Mouse (Mus musculus) megakaryocyte-erythroid progenitor cell, adult 5-6 weeks (primary cell): ENCODE data around the gene Rtn4ip1. TPM values are rescaled to one million over a fixed set of nuclear protein-coding genes. Genes with fewer than 3 reads are reported as not detected.

ENCODE experiments used
- ATAC-seq: replicated peaks from 2 replicates; pipeline ENCODE4 v1.8.0; 2016; ENCODE audit warnings: mild to moderate bottlenecking, inconsistent platforms; ENCODE audit not compliant: severe bottlenecking, poor library complexity, low FRiP score, low TSS enrichment
- total RNA-seq, 2 experiments: library from RNA; stranded (forward) in 1 of 2; stranded (reverse) in 1 of 2; fragments of 200-1000, 215-1000 nt in 1 of 2; fragments of >200 nt in 1 of 2; fragmentation: Nextera tagmentation in 1 of 2; gene quantifications; 2 replicates each; pipeline ENCODE4 v1.2.3; 2014 to 2017

Gene Rtn4ip1
- total RNA-seq, 2 experiments from 2014 or later = 17.4 to 19.3 TPM

DNA sequence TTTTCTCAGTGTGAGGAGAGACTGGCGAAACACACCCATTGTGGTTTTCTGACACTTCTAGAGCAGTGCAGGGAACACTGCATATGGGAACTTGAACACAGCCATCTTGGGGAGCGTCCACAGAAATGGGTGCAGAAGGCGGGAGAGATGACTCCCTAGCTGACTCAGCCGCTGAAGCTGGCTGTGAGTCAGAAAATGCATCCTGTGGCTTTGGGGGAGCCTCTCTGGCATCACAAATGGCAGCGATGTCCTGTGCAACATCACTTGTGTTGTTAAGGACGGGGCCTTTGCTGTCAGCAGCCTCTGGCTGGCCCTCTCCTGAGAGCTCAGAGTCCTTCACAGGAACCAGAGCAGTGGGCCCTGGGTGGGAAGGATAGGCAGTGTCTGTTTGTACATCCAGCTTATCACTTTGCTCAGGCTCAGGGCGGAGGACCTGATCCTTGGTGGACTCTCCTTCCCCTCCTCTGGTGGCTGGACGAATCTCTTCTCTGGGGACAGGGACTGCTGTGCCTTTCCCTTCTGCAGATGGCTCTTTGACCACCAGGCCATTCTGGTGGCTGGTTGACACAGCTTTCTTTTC is 97.0 kb downstream of the Rtn4ip1 start:
- no peak for ATAC-seq

DNA sequence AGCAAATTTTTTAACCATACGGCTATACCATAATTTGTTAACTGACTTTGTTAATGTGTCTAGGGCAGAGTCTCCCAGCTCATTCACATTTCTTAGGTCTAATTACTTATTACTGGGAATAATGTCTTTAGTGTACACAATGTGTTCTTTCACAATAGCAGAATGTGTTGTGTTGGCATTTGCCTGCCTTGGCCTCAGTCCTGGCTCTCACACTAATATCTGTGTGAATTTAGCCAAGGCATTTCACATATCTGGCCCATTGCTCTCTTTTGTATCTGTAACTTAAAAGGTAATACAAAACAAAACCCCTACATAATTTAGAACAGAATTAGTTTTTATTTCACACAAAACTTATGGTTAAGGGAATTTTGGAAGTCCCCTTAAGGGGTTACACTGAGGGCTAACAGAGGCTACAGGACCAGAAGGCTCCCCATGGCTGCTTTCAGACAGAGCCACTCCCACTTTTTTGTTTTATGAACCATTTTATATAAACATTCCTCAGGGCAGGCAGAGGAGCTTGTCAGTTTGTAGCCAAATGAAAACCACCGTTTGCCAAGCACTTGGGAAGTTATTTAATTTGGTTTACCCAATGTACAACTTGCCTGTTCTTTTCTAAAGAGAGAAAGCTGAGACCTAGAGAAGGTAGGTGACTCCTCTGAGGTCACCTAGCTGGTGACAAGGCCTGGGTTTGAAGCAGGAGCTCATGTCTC is 98.7 kb downstream of the Rtn4ip1 start:
- ATAC-seq = no peak

DNA sequence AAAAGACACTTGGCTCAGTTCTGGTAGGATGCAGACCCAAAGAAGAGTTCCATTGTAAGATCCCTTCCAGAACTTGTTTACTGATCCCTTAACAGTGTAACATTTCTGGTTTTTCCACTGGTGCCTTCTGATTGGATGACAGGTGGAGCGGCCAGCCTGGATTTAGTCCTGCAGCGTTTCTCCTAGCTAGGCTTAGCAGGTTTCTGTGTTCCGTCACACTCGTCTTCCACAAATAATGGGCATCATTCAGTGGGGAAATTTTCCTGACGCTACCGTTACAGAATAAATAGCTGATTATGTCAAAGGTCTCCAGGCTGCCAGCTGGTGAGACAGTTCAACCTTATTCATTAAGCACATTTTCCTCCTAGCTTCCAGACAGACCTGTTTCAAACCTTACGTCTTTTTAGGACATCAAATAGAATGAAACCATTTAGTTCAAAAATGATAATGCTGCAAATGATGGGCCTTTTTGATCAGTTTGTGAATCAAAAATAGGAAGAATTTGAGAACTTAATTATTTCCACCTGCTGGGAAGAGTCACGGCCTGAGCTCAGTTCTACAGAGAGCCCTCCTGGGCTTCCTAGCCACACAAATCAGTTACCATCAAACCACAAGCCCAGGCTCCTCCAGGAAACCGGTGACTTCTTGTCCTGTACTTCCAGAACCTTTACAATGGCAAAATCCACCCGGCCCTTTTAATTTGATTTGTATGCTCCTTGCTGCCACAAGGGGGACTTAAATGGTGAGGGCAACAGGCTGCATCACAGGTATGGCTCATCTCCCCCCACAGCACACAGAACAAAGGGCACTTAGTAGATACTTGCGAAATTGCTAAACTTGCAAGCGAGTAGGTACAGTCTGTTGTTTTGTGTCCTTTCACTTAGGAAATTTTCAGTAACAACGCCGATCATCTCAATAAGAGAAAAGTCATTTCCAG is 100.7 kb downstream of the Rtn4ip1 start:
- ATAC-seq = peak; percentile 66; the same call in 1 of the 2 replicates

DNA sequence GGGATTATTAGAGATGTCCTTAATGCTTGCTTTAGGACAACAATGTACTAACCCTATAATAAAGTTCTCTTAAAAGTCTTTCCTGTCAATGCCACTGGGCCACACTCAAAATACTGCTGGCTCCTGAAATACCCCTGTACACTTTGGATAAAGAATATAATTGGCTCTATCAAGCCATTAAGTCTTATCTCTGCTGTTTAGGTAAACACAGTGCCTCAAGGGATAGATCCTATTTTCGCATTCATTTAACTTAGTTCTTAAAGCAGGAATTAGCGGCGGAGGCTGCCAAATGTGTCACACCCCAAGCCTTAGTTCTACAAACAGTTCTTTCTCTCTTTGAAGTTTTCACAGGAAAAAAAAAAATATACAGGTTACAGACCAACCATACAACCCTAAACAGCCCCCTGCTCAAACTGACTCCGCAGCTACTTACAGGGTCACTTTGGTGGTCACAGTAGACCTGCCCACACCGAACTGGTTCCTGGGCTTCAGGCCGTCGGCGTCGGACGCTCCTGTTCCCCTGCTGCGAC is 101.5 kb downstream of the Rtn4ip1 start:
- no peak for ATAC-seq

DNA sequence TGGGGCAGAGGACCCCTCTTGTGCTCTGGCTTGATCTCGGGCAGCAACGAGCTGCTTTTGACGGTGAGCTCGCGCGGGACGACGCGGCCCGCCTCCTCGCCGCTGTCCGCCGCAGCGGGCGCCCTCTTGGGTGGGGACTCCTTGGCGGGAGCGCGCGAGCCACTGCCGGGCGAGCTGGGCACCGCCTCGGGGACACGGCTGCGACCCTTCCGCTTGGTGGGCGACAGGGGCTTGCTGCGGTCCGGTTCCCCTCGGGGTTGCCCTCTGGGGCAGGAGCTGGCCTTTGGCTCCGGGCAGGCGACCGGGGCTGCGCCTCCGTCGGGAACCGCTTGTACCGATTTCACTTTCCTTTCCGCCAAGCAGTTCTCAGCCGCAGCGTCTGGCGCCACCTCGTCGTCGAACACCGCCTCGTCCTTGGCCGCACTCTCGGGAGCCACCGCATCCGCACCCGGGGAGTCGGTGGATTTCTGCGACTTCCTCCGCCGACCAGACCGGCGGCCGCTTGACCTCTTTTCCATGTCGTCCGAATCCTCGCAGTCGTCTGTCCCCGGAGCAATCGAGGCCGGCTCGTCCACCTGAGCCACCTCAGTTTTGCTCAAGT is 102.0 kb downstream of the Rtn4ip1 start:
- ATAC-seq = peak; percentile 45; the same call in 1 of the 2 replicates

DNA sequence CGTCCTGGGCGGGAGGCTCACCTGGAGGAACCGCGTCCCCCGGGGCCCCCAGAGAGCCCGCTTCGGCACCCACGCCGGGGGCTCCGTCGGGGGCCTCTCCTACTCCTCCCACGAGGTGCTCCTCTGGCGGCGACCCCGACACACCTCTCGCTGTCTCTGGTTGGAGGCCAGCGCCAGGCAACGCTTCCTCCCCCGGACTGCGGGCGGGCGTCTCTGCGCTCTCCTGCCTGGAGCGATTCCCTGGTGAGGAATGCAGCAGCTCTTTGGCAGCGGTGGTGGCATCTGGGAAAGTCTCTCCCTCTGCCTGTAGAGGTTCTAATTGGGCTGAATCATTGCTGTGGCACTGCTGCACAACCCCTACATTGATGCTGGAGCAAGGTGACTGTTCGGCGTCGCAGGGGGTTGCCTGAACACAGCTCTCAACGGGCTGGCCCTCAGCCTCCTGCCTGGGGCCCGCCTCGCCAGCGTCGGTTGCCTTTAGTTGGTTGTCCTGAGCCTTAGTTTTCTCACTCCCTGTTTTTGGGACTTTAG is 102.7 kb downstream of the Rtn4ip1 start:
- no peak for ATAC-seq

DNA sequence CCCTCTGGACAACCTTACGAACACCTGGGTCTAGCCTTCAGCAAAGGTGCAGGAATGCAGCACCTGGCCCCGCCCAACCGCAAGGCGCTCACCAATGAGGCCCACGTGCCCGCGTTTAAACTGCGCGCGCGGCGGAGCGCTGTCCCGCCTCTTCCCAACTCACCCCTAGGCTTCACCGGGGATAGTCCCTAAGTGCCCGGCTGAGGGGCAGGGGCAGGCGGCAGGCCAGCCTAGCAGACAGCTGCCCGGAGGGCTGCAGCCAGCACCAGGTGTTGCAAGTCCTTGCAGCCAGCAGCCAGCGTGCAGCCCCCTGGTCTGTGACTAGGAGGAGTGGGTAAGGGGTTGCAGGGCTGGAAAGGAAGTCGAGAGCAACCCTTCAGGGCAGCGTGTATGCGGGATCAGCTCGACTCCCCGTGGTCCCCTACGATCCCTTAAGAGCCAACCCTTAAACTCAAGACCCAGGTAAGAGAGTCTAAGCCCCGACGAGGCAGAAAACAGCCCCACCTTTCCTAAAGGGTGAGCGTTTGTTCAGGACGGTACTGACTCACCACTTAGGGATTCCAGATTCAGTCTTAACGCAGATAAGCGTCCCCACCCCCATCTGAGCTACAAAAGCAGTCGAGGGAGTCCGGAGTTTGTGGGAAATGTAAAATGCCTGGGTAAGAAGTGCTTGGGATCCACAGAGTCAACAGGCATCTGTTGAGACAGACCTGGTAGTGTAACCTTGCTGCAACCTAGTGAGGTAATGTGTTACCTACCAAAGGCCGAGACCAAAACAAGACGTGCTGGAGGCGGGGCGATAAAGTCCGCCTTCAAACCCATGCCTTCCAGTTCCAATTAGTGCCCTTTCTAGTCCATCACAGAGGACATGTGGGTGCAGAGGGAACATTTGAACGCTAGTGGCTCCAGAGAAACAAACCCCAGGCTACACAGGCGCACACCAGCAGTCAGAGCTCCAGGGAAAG is 104.4 kb downstream of the Rtn4ip1 start:
- ATAC-seq = no peak

Other genes with a start within 250 kb of the Rtn4ip1 start
- gene Qrsl1, start 62 bp upstream of the Rtn4ip1 start, total RNA-seq (2014; fragmentation: Nextera tagmentation) = 15.3 and 30.8 TPM in 2 replicates
- gene Qrsl1, start 62 bp upstream of the Rtn4ip1 start, total RNA-seq (2017) = 9.3 and 14.6 TPM in 2 replicates
- 0.44 and 1.9 TPM in 2 replicates for gene Crybg1, start 247.0 kb downstream of the Rtn4ip1 start, total RNA-seq (2014; fragmentation: Nextera tagmentation)
- 1.1 TPM in 1 of 2 replicates, not detected in the other for gene Crybg1, start 247.0 kb downstream of the Rtn4ip1 start, total RNA-seq (2017)